Mouse (Mus musculus): ENCODE measurements around the gene 1110032F04Rik. TPM values are rescaled to one million over a fixed set of nuclear protein-coding genes. Genes with fewer than 3 reads are reported as not detected.

The 1110032F04Rik gene
- 1.8 and 2.8 TPM in 2 replicates for polyA plus RNA-seq (2015; fragmentation: Nextera tagmentation; extraction: Ambion mirVana)

- H3K4me3 ChIP-seq (replicated peaks): peak within 1 kb of the TSS; percentile 66
- peak within 1 kb of the TSS; percentile 75 for H3K9ac ChIP-seq (replicated peaks)
- H3K9me3 ChIP-seq: no peaks in the 10 kb centered on the region
- H3K4me1 ChIP-seq (replicated peaks): peaks cover 16% of the 10 kb centered on the region
- peak within 1 kb of the TSS; percentile 67 for H3K27ac ChIP-seq
- H3K27me3 ChIP-seq: peaks cover 31% of the 10 kb centered on the region
- peak within 1 kb of the TSS; percentile 98 for H3K4me2 ChIP-seq (replicated peaks)
- WGBS: under 1% methylated on average over 61 of the region's 62 CpGs
- ATAC-seq: peak; percentile 87
- no peaks in the 10 kb centered on the region for H3K36me3 ChIP-seq
These were observed at the start of gene 1110032F04Rik for GRCm38 (mm10) chr3:68869211-68869690. Gene 1110032F04Rik, plus strand, starts transcription at chr3:68869586.

GRCm38 (mm10) chr3:68821406-68821805 lies 48.0 kb upstream of the 1110032F04Rik start:
- no peak overlapping the region for H3K9ac ChIP-seq (replicated peaks)
- ATAC-seq: no peak
- H3K4me1 ChIP-seq (replicated peaks): peaks cover 25% of the 10 kb centered on the region
- no peaks in the 10 kb centered on the region for H3K27me3 ChIP-seq
- no peak overlapping the region for H3K4me3 ChIP-seq (replicated peaks)
- no peaks in the 10 kb centered on the region for H3K36me3 ChIP-seq
- H3K27ac ChIP-seq: no peak overlapping the region
- no peaks in the 10 kb centered on the region for H3K9me3 ChIP-seq
- WGBS: 77% methylated on average over 4 of the region's 4 CpGs
- H3K4me2 ChIP-seq (replicated peaks): no peak overlapping the region

- Histone ChIP-seq H3K9me3 (no peaks in the 10 kb centered on the region), H3K9ac (replicated peaks) (no peak overlapping the region), H3K27ac (no peak overlapping the region), H3K36me3 (no peaks in the 10 kb centered on the region), H3K4me1 (replicated peaks) (peaks cover 25% of the 10 kb centered on the region), H3K27me3 (no peaks in the 10 kb centered on the region), H3K4me3 (replicated peaks) (no peak overlapping the region), H3K4me2 (replicated peaks) (no peak overlapping the region)
- peak; percentile 86 for ATAC-seq
- WGBS: 26% methylated on average over 5 of the region's 5 CpGs
These were observed 47.5 kb upstream of the 1110032F04Rik start for GRCm38 (mm10) chr3:68821926-68822341.

DNA sequence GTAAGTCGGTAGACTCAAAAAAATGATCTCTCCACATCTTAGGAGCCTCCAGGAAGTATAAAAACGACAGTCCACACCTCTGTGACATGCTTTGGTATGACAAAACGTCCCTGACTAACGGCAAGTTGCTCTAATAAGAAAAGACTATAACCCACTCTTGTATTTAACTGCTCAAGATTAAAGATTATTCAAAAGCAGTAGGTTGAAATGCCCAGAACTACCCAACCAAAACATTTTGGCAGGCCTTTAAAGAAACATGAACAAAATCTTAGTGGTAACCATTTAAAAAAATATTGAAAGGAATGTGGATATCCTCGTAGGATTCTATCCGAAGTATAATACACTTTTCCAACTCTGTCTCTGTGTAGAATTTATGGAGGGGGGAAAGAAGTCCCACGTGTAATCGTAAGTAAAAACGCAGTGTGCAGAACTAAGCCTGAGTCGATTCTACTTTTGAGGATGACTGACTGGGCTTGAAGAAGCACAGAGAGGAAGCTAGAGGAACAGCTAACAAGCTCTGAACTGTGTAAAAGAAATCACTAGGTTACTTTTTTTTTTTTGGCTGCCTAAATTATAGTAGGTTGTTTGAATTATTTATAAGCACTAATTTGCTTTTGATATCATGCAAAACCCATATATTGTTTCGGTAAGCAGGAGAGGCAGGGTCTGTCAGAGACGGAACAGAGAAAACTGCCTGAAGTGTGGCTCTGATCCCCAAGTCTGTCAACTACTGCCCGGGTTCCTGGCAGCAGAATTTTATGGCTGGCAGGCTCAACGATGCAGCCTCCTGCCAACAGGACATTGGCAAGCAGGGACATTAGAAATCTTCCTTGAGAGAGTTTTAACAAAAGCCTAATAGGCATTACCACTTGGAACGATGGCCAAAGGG lies 45.3 kb upstream of the 1110032F04Rik start:
- peaks cover 25% of the 10 kb centered on the region for H3K4me1 ChIP-seq (replicated peaks)
- no peak overlapping the region for H3K4me3 ChIP-seq (replicated peaks)
- no peak overlapping the region for H3K9ac ChIP-seq (replicated peaks)
- peak; percentile 51; the same call in 1 of the 2 replicates for ATAC-seq
- H3K9me3 ChIP-seq: no peaks in the 10 kb centered on the region
- H3K36me3 ChIP-seq: no peaks in the 10 kb centered on the region
- no peak overlapping the region for H3K4me2 ChIP-seq (replicated peaks)
- H3K27ac ChIP-seq: no peak overlapping the region
- H3K27me3 ChIP-seq: no peaks in the 10 kb centered on the region
- WGBS: 64% methylated on average over 15 of the region's 15 CpGs

GRCm38 (mm10) chr3:68824765-68825090 lies 44.7 kb upstream of the 1110032F04Rik start:
- H3K27me3 ChIP-seq: no peaks in the 10 kb centered on the region
- no peak overlapping the region for H3K9ac ChIP-seq (replicated peaks)
- H3K4me2 ChIP-seq (replicated peaks): no peak overlapping the region
- no peaks in the 10 kb centered on the region for H3K9me3 ChIP-seq
- no peak overlapping the region; the same call in 1 of the 2 replicates for H3K27ac ChIP-seq
- ATAC-seq: peak; percentile 40
- H3K4me3 ChIP-seq (replicated peaks): no peak overlapping the region
- H3K36me3 ChIP-seq: no peaks in the 10 kb centered on the region
- H3K4me1 ChIP-seq (replicated peaks): peaks cover 25% of the 10 kb centered on the region
- 67% methylated on average over 2 of the region's 2 CpGs for WGBS

DNA sequence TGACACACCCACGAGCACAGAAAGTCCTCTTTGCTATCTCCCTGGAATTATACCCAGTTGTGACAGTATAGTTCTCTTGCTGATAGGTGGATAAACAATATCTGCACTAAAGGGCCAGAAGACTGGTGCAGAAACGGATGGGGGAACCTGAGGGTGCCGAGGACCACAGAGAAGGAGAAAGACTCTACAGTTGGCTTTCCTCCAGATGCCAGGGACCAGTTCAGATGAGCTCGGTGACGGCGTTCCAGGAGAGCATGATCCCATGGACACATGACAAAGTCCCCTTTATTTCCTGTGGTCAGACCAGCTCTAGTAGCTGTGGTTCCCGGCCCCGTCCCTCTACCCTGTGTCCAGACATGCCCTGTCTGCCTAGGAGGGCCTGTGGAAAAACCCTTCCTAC lies 44.2 kb upstream of the 1110032F04Rik start:
- WGBS: 79% methylated on average over 8 of the region's 8 CpGs
- Histone ChIP-seq H3K27me3 (no peaks in the 10 kb centered on the region), H3K4me1 (replicated peaks) (peaks cover 25% of the 10 kb centered on the region), H3K4me2 (replicated peaks) (no peak overlapping the region), H3K9me3 (no peaks in the 10 kb centered on the region), H3K36me3 (no peaks in the 10 kb centered on the region), H3K9ac (replicated peaks) (no peak overlapping the region), H3K27ac (no peak overlapping the region; the same call in 1 of the 2 replicates), H3K4me3 (replicated peaks) (no peak overlapping the region)
- ATAC-seq: 0 out of 2 replicates have a peak, but pooled peaks have one; percentile 16

DNA sequence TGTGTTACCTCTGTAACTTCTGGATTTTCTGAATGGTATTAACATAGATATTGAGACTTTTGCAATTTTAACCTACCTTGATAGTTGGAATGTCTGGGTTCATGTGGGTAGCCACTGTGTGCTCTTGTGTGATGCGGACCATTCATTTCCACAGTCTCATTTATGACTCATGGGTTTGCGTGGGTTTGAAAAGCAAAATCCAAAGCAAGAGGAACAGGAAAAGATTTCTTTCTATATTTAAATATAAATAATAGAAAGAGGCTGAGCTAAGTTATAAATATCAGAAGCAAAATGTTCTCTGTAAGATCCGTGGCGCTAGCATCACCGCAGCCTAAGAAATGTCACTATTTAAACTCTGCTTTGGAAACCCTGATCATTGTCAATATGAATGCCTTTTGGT lies 41.7 kb upstream of the 1110032F04Rik start:
- H3K4me1 ChIP-seq (replicated peaks): peaks cover 17% of the 10 kb centered on the region; the same call in 1 of the 2 replicates
- H3K4me2 ChIP-seq (replicated peaks): no peak overlapping the region
- H3K4me3 ChIP-seq (replicated peaks): no peak overlapping the region
- ATAC-seq: no peak
- H3K9ac ChIP-seq (replicated peaks): no peak overlapping the region
- no peaks in the 10 kb centered on the region for H3K36me3 ChIP-seq
- H3K27me3 ChIP-seq: no peaks in the 10 kb centered on the region
- H3K9me3 ChIP-seq: no peaks in the 10 kb centered on the region
- H3K27ac ChIP-seq: no peak overlapping the region
- WGBS: 94% methylated on average over 5 of the region's 5 CpGs

GRCm38 (mm10) chr3:68829944-68830343 lies 39.4 kb upstream of the 1110032F04Rik start:
- H3K4me2 ChIP-seq (replicated peaks): no peak overlapping the region
- H3K4me1 ChIP-seq (replicated peaks): peaks cover 5% of the 10 kb centered on the region; the same call in 1 of the 2 replicates
- no peak overlapping the region for H3K9ac ChIP-seq (replicated peaks)
- H3K36me3 ChIP-seq: no peaks in the 10 kb centered on the region
- no peak for ATAC-seq
- no peaks in the 10 kb centered on the region for H3K9me3 ChIP-seq
- WGBS: 81% methylated on average over 3 of the region's 3 CpGs
- 0 out of 2 replicates have a peak, but pooled peaks cover 3% of the 10 kb centered on the region for H3K27me3 ChIP-seq
- no peak overlapping the region for H3K4me3 ChIP-seq (replicated peaks)
- H3K27ac ChIP-seq: no peak overlapping the region

GRCm38 (mm10) chr3:68836857-68837499 lies 32.4 kb upstream of the 1110032F04Rik start:
- peak; percentile 72; the same call in 1 of the 2 replicates for ATAC-seq
- H3K9me3 ChIP-seq: no peaks in the 10 kb centered on the region
- H3K9ac ChIP-seq (replicated peaks): no peak overlapping the region
- H3K36me3 ChIP-seq: no peaks in the 10 kb centered on the region
- H3K4me1 ChIP-seq (replicated peaks): peaks cover 6% of the 10 kb centered on the region; the same call in 1 of the 2 replicates
- no peak overlapping the region for H3K4me3 ChIP-seq (replicated peaks)
- 64% methylated on average over 6 of the region's 6 CpGs for WGBS
- no peak overlapping the region for H3K4me2 ChIP-seq (replicated peaks)
- H3K27ac ChIP-seq: no peak overlapping the region
- H3K27me3 ChIP-seq: 0 out of 2 replicates have a peak, but pooled peaks cover 3% of the 10 kb centered on the region

DNA sequence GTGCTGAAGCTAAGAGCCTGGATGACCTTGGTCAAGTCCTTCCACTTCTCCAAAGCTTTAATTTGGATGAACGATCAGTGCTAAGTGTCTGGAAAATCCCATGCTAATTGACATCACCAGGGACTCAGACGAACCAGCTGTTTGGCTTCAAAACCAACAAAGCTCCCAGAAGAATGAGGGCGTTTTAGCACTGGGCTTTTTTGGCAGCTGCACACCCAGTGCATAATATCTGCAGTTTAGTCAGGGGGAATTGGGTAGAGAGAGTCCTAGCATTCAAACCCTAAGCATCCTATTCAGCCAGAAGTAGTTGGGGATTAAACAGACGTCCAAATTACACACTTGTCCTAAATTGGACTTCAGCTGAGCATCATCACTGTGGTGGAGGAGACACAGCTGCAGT lies 29.2 kb upstream of the 1110032F04Rik start:
- Histone ChIP-seq H3K27ac (no peak overlapping the region), H3K36me3 (no peaks in the 10 kb centered on the region), H3K27me3 (no peaks in the 10 kb centered on the region), H3K4me1 (replicated peaks) (peaks cover 6% of the 10 kb centered on the region; the same call in 1 of the 2 replicates), H3K4me3 (replicated peaks) (no peak overlapping the region), H3K9ac (replicated peaks) (no peak overlapping the region), H3K9me3 (no peaks in the 10 kb centered on the region), H3K4me2 (replicated peaks) (no peak overlapping the region)
- WGBS: 41% methylated on average over 4 of the region's 4 CpGs
- no peak for ATAC-seq

GRCm38 (mm10) chr3:68844025-68844424 lies 25.4 kb upstream of the 1110032F04Rik start:
- WGBS: 93% methylated on average over 4 of the region's 4 CpGs
- Histone ChIP-seq H3K36me3 (no peaks in the 10 kb centered on the region), H3K4me2 (replicated peaks) (no peak overlapping the region), H3K4me3 (replicated peaks) (no peak overlapping the region), H3K9ac (replicated peaks) (no peak overlapping the region), H3K9me3 (no peaks in the 10 kb centered on the region), H3K27me3 (no peaks in the 10 kb centered on the region), H3K27ac (no peak overlapping the region), H3K4me1 (replicated peaks) (no peaks in the 10 kb centered on the region)
- no peak for ATAC-seq

DNA sequence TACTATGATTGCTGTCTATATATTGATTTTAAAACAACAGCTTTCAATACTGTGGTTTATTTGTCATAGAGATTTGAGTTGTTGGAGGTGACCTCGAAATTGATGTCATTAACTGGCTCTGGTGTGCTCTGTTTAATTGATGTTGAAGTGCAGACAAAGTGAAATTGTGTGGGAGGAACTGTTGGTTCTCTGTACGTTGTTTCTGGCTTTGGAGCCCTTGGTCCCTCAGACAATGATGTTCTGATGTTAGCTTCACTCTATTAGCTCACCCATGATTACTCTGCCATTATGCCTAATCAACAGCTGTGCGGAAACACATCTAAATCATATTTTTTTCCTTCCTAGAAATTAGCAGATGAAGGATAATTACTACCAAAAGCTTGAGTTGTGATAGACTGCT lies 21.1 kb upstream of the 1110032F04Rik start:
- Histone ChIP-seq H3K4me2 (replicated peaks) (no peak overlapping the region), H3K9ac (replicated peaks) (no peak overlapping the region), H3K27me3 (no peaks in the 10 kb centered on the region), H3K27ac (no peak overlapping the region), H3K4me3 (replicated peaks) (no peak overlapping the region), H3K4me1 (replicated peaks) (no peaks in the 10 kb centered on the region), H3K36me3 (no peaks in the 10 kb centered on the region), H3K9me3 (no peaks in the 10 kb centered on the region)
- WGBS: 77% methylated on average over 3 of the region's 3 CpGs
- ATAC-seq: no peak
